20 mouse cellular contexts compared by ENCODE assay signal in the genomic region with DNA sequence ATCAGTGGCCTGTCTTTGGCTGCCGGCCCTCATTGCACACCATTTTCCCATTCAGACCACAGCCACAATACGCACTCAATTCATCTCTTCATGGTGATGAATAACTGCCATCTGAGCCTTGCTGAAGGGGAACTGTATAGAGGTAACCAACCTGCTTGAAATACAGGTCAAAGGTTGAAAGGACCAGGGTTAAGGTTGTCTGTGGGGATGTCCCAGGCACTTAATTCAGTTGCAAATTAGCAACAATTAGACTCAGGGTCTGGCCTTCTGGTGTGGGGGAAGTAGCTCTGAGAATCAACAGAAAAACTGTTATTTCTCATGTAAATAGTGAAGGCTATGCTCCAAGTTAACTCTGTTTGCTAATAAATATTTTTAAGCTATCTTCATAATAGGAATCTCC.
"Had no signal": no experiment of that assay in that cellular context is flagged by ENCODE, and none has a peak within 500 bp of the region (broad histone marks: within the 10 kb centered on the region; RNA-seq: fewer than 3 reads in every experiment).

No protein-coding gene starts in this region.

- H3K4me3 ChIP-seq: midbrain, embryonic 10.5 days; midbrain, embryonic 12.5 days; myocyte; neural tube, embryonic 13.5 days; neural tube, embryonic 15.5 days; stomach, embryonic 15.5 days had no signal

- H3K9ac ChIP-seq: lung, embryonic 14.5 days; midbrain, embryonic 12.5 days; neural tube, embryonic 13.5 days; neural tube, embryonic 15.5 days; stomach, embryonic 15.5 days had no signal

- H3K36me3 ChIP-seq: midbrain, embryonic 10.5 days; midbrain, embryonic 12.5 days; neural tube, embryonic 13.5 days; neural tube, embryonic 15.5 days; stomach, embryonic 15.5 days had no signal

- H3K27ac ChIP-seq: midbrain, embryonic 10.5 days; midbrain, embryonic 12.5 days; neural tube, embryonic 13.5 days; neural tube, embryonic 15.5 days; stomach, embryonic 15.5 days; stomach, postnatal 0 days had no signal

- H3K9me3 ChIP-seq: midbrain, embryonic 10.5 days; midbrain, embryonic 12.5 days; neural tube, embryonic 13.5 days; neural tube, embryonic 15.5 days; stomach, embryonic 15.5 days had no signal

- H3K27me3 ChIP-seq: midbrain, embryonic 12.5 days; neural tube, embryonic 13.5 days; neural tube, embryonic 15.5 days; stomach, embryonic 15.5 days had no signal

- DNase-seq: lung, adult 18-20 months; lung, embryonic 14.5 days; lung, postnatal 10 days; lung, postnatal 4 days; midbrain, embryonic 14.5 days; retina, postnatal 1 day; right cerebral cortex, adult 18-20 months; right cerebral cortex, postnatal 25 days; right cerebral cortex, postnatal 4 days; spleen, adult 18-20 months; thymus, adult 2 months; thymus, postnatal 25 days; thymus, postnatal 4 days had no signal

- H3K4me1 ChIP-seq: midbrain, embryonic 10.5 days; midbrain, embryonic 12.5 days; neural tube, embryonic 13.5 days; neural tube, embryonic 15.5 days; stomach, embryonic 15.5 days had no signal
